Mouse (Mus musculus) C2C12 (cell line): ENCODE results near the gene Tcp10c. TPM values are rescaled to one million over a fixed set of nuclear protein-coding genes. Genes with fewer than 3 reads are reported as not detected.
"Not testable (repeated sequence)": the region's sequence is repeated elsewhere in the genome, so short reads cannot be mapped to it uniquely, and the experiment has no call there.

Source experiments
- H3K27me3 ChIP-seq: one replicate; pipeline ENCODE4 v1.6.1; 2011; ENCODE audit not compliant: control insufficient read depth, insufficient read depth, insufficient read length
- H3K36me3 ChIP-seq: one replicate; pipeline ENCODE4 v1.6.1; 2011; ENCODE audit not compliant: control insufficient read depth, insufficient read depth
- H3K4me3 ChIP-seq: one replicate; pipeline ENCODE4 v1.5.1; 2011; ENCODE audit warnings: mild to moderate bottlenecking, control low read depth; ENCODE audit not compliant: poor library complexity, insufficient read depth, severe bottlenecking
- H3K79me2 ChIP-seq: one replicate; pipeline ENCODE4 v1.6.1; 2011; ENCODE audit not compliant: control insufficient read depth, insufficient read depth
- H3K79me3 ChIP-seq: one replicate; pipeline ENCODE4 v1.6.1; 2011; ENCODE audit warnings: low read depth, control low read depth
- H3ac ChIP-seq: one replicate; pipeline ENCODE3; 2011; ENCODE audit warnings: low read depth; ENCODE audit not compliant: control insufficient read depth, insufficient read length
- long read RNA-seq, 2 experiments: library from polyadenylated mRNA; unstranded; transcript quantifications; one replicate each; pipeline ENCODE4 v2.0.0; 2019 to 2020
- polyA plus RNA-seq: library from polyadenylated mRNA; unstranded; fragments of >200 nt; fragmentation: generic; extraction: Trizol; gene quantifications from one replicate; pipeline ENCODE4 v1.2.1, GENCODE M21; 2012; ENCODE audit warnings: missing spikeins

Tcp10c gene
- not detected for polyA plus RNA-seq
- long read RNA-seq, experiment 1, result 0 reads
- long read RNA-seq, experiment 2, result 0 reads

- not testable (repeated sequence) for H3K36me3 ChIP-seq, H3K27me3 ChIP-seq, H3K79me2 ChIP-seq, H3K79me3 ChIP-seq, H3K4me3 ChIP-seq, H3ac ChIP-seq
Observed at GRCm38 (mm10) chr17:13354521-13354920, at the start of gene Tcp10c. Gene Tcp10c (plus strand): TSS chr17:13354572.

GRCm38 (mm10) chr17:13307852-13308251 lies 46.5 kb upstream of the Tcp10c start:
- H3K4me3 ChIP-seq, H3K79me3 ChIP-seq, H3K79me2 ChIP-seq: not testable (repeated sequence)

GRCm38 (mm10) chr17:13308344-13308743 lies 46.0 kb upstream of the Tcp10c start:
- H3K79me3 ChIP-seq, H3ac ChIP-seq, H3K4me3 ChIP-seq, H3K79me2 ChIP-seq, H3K36me3 ChIP-seq, H3K27me3 ChIP-seq: not testable (repeated sequence)

More at GRCm38 (mm10) chr17:13307852-13308251, 46.5 kb upstream of the Tcp10c start:
- not testable (repeated sequence) for H3ac ChIP-seq, H3K36me3 ChIP-seq, H3K27me3 ChIP-seq

- H3ac ChIP-seq, H3K36me3 ChIP-seq, H3K27me3 ChIP-seq, H3K4me3 ChIP-seq, H3K79me3 ChIP-seq, H3K79me2 ChIP-seq: not testable (repeated sequence)
Observed at GRCm38 (mm10) chr17:13308746-13309145, 45.6 kb upstream of the Tcp10c start.

- not testable (repeated sequence) for H3K79me3 ChIP-seq, H3K36me3 ChIP-seq, H3ac ChIP-seq
Observed at GRCm38 (mm10) chr17:13309182-13309631, 45.2 kb upstream of the Tcp10c start.

GRCm38 (mm10) chr17:13329967-13330366 lies 24.4 kb upstream of the Tcp10c start:
- H3K27me3 ChIP-seq, H3ac ChIP-seq, H3K79me3 ChIP-seq, H3K4me3 ChIP-seq, H3K79me2 ChIP-seq, H3K36me3 ChIP-seq: not testable (repeated sequence)

More at GRCm38 (mm10) chr17:13309182-13309631, 45.2 kb upstream of the Tcp10c start:
- H3K79me2 ChIP-seq, H3K27me3 ChIP-seq, H3K4me3 ChIP-seq: not testable (repeated sequence)

GRCm38 (mm10) chr17:13331179-13331578 lies 23.2 kb upstream of the Tcp10c start:
- H3ac ChIP-seq, H3K79me3 ChIP-seq, H3K27me3 ChIP-seq, H3K36me3 ChIP-seq, H3K79me2 ChIP-seq, H3K4me3 ChIP-seq: not testable (repeated sequence)

GRCm38 (mm10) chr17:13332496-13332895 lies 21.9 kb upstream of the Tcp10c start:
- H3K36me3 ChIP-seq, H3K4me3 ChIP-seq, H3K27me3 ChIP-seq, H3K79me2 ChIP-seq, H3ac ChIP-seq, H3K79me3 ChIP-seq: not testable (repeated sequence)

- not testable (repeated sequence) for H3K36me3 ChIP-seq, H3K79me2 ChIP-seq, H3K27me3 ChIP-seq
Observed at GRCm38 (mm10) chr17:13336979-13337749, 17.2 kb upstream of the Tcp10c start.

GRCm38 (mm10) chr17:13337931-13338330 lies 16.4 kb upstream of the Tcp10c start:
- H3K27me3 ChIP-seq, H3K79me2 ChIP-seq, H3K36me3 ChIP-seq, H3K79me3 ChIP-seq, H3K4me3 ChIP-seq, H3ac ChIP-seq: not testable (repeated sequence)

More at GRCm38 (mm10) chr17:13336979-13337749, 17.2 kb upstream of the Tcp10c start:
- H3ac ChIP-seq, H3K79me3 ChIP-seq, H3K4me3 ChIP-seq: not testable (repeated sequence)

- not testable (repeated sequence) for H3K36me3 ChIP-seq, H3K79me2 ChIP-seq, H3K4me3 ChIP-seq, H3K79me3 ChIP-seq, H3K27me3 ChIP-seq, H3ac ChIP-seq
Observed at GRCm38 (mm10) chr17:13340071-13340470, 14.3 kb upstream of the Tcp10c start.

GRCm38 (mm10) chr17:13345923-13346322 lies 8.4 kb upstream of the Tcp10c start:
- H3K79me2 ChIP-seq, H3K79me3 ChIP-seq, H3K36me3 ChIP-seq, H3K27me3 ChIP-seq, H3K4me3 ChIP-seq, H3ac ChIP-seq: not testable (repeated sequence)
